ENCODE assay signal across 8 mouse cellular contexts in genomic region chr6:65778861-65779688, GRCm38 (mm10). TPM values are rescaled to one million over a fixed set of nuclear protein-coding genes. Genes with fewer than 3 reads are reported as not detected.
DNase-seq lines count a peak whose midpoint lies in the region; ATAC-seq lines count a peak whose summit lies in the region.

Prdm5 (plus strand) TSS chr6:65778988.

- no peaks in the 10 kb centered on the region for H3K27me3 ChIP-seq in heart, embryonic 13.5 days (replicated peaks)
- no peaks in the 10 kb centered on the region for H3K27me3 ChIP-seq in kidney, embryonic 16.5 days (ENCODE audit: insufficient read depth, low read length)
- no peaks in the 10 kb centered on the region for H3K27me3 ChIP-seq in liver, embryonic 11.5 days (replicated peaks; ENCODE audit: control insufficient read depth, insufficient read depth, low read length)

- DNase-seq in CD4-positive helper T cell, adult 2 months (ENCODE audit: low read depth, low spot score) = peak; percentile 28
- DNase-seq in brain, adult 2 months (ENCODE audit: low read depth, low spot score) = peak; percentile 78
- peak; percentile 19 for DNase-seq in fibroblast of lung, adult 2 months (ENCODE audit: low read depth)
- peak; percentile 73 for DNase-seq in liver, embryonic 11.5 days (ENCODE audit: low spot score)
- DNase-seq in naive thymus-derived CD4-positive, alpha-beta T cell, adult 2 months (ENCODE audit: low read depth) = peak; percentile 22
- DNase-seq in thymus, postnatal 0 days (ENCODE audit: low spot score) = peak; percentile 16

- H3K4me2 ChIP-seq in heart, embryonic 13.5 days = peak within 1 kb of the TSS; percentile 81
- H3K4me2 ChIP-seq in kidney, embryonic 16.5 days (replicated peaks; ENCODE audit: low read depth, low read length) = peak within 1 kb of the TSS; percentile 82
- H3K4me2 ChIP-seq in liver, embryonic 11.5 days = peak within 1 kb of the TSS; percentile 66

- ATAC-seq in heart, embryonic 13.5 days (ENCODE audit: extremely low read depth, insufficient number of reproducible peaks, low FRiP score, low TSS enrichment) = peak; percentile 70
- ATAC-seq in kidney, embryonic 16.5 days (ENCODE audit: low FRiP score, low TSS enrichment) = peak; percentile 96
- ATAC-seq in liver, embryonic 11.5 days (replicated peaks; ENCODE audit: low FRiP score) = peak; percentile 83

- no peaks in the 10 kb centered on the region for H3K36me3 ChIP-seq in heart, embryonic 13.5 days
- no peaks in the 10 kb centered on the region for H3K36me3 ChIP-seq in kidney, embryonic 16.5 days (ENCODE audit: insufficient read depth, low read length)
- no peaks in the 10 kb centered on the region for H3K36me3 ChIP-seq in liver, embryonic 11.5 days (ENCODE audit: control insufficient read depth, insufficient read depth, low read length)

- 4% methylated on average over 56 of the region's 56 CpGs for WGBS in heart, embryonic 13.5 days
- WGBS in kidney, embryonic 16.5 days = 4% methylated on average over 47 of the region's 56 CpGs
- 4% methylated on average over 54 of the region's 56 CpGs for WGBS in liver, embryonic 11.5 days

- H3K4me3 ChIP-seq in heart, embryonic 13.5 days = peak within 1 kb of the TSS; percentile 78
- H3K4me3 ChIP-seq in kidney, embryonic 16.5 days (ENCODE audit: low read length) = peak within 1 kb of the TSS; percentile 77
- H3K4me3 ChIP-seq in liver, embryonic 11.5 days (ENCODE audit: low read depth, low read length) = peak within 1 kb of the TSS; percentile 57

- no peaks in the 10 kb centered on the region for H3K9me3 ChIP-seq in heart, embryonic 13.5 days
- H3K9me3 ChIP-seq in kidney, embryonic 16.5 days (ENCODE audit: low read length) = no peaks in the 10 kb centered on the region
- H3K9me3 ChIP-seq in liver, embryonic 11.5 days (ENCODE audit: control insufficient read depth, low read length) = no peaks in the 10 kb centered on the region

- peak within 1 kb of the TSS; percentile 44 for H3K27ac ChIP-seq in heart, embryonic 13.5 days (replicated peaks)
- H3K27ac ChIP-seq in kidney, embryonic 16.5 days (ENCODE audit: low read length) = peak within 1 kb of the TSS; percentile 66
- H3K27ac ChIP-seq in liver, embryonic 11.5 days (ENCODE audit: low read depth, low read length) = no peak within 1 kb of the TSS

- peak within 1 kb of the TSS; percentile 91 for H3K9ac ChIP-seq in heart, embryonic 13.5 days
- H3K9ac ChIP-seq in kidney, embryonic 16.5 days (replicated peaks; ENCODE audit: low read length) = peak within 1 kb of the TSS; percentile 91
- H3K9ac ChIP-seq in liver, embryonic 11.5 days (ENCODE audit: low read depth, low read length) = peak within 1 kb of the TSS; percentile 80

- peaks cover 30% of the 10 kb centered on the region for H3K4me1 ChIP-seq in heart, embryonic 13.5 days
- peaks cover 28% of the 10 kb centered on the region for H3K4me1 ChIP-seq in kidney, embryonic 16.5 days (ENCODE audit: insufficient read depth, low read length)
- H3K4me1 ChIP-seq in liver, embryonic 11.5 days (replicated peaks; ENCODE audit: control insufficient read depth, insufficient read depth, low read length) = peaks cover 3% of the 10 kb centered on the region

RNA-seq across cellular contexts. Expression of gene Prdm5, which starts in this region (rescaled TPM):
- 12.6 and 15.9 TPM in 2 replicates for polyA plus RNA-seq in heart, embryonic 13.5 days (2015; fragmentation: Nextera tagmentation; extraction: Ambion mirVana)
- polyA plus RNA-seq in kidney, embryonic 16.5 days (2015; fragmentation: Nextera tagmentation; extraction: Ambion mirVana) = 20.3 and 23.6 TPM in 2 replicates
- polyA plus RNA-seq in liver, embryonic 11.5 days (2014; fragmentation: Nextera tagmentation; extraction: Ambion mirVana) = 8.5 and 10.2 TPM in 2 replicates
- 3.5 and 3.7 TPM in 2 replicates for polyA plus RNA-seq in thymus, postnatal 0 days (2015; fragmentation: Nextera tagmentation; extraction: Ambion mirVana)

Comparison
In these comparisons a context has a peak if more than half of its experiments do, and no peak if none do; other contexts are left out.
1. DNase-seq: peak in every context shown above with its lines; median percentile 78 in brain, adult 2 months; 73 in liver, embryonic 11.5 days; 28 in CD4-positive helper T cell, adult 2 months; 22 in naive thymus-derived CD4-positive, alpha-beta T cell, adult 2 months; 19 in fibroblast of lung, adult 2 months; 16 in thymus, postnatal 0 days.